Mouse (Mus musculus) CH12F3 (cell line): Measurements from ENCODE around the gene Acad11.

Source experiments
- in situ Hi-C: fragments of 300-500 bp; cut with MboI; formaldehyde crosslinking; loops from 2 replicates; pipeline ENCODE4 v1.14.3; 2020; ENCODE audit warnings: low sequenced_read_pairs

Gene Acad11

DNA sequence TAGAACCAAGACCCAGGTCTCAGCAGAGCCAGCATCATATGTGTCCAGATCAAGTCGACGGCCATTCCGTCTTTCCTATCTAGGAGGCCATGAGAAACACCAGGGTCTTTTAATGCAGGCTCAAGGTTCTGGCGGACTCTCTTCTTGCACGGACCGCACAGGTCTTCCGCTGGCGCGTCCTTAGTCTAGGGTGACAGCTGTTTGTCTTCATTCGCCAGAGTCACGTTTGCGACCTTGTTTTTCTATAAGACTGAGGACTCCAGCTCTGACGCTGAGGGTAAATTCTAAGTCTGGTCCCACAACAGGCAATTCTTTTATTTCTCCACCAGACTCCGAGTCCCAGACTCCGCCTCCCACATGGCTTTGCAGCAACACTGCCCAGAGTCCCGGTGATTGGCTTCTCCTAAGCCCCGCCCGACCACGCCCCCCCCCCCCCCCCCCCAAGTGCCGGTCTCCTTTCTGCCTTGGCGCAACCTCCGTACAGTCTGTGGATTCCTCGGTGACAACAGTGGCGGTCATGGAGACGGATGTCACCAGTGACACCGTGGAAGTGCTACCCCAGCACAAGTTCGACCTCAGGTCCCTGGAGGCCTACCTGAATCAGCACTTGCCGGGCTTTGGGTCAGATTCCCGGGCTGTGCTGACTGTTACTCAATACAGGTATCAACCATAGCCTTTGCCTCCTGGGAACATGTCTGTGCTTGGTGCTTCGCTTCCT lies at the start of gene Acad11:
TSS of gene Acad11 (plus strand) at position 134 of the 718 bp plus-strand sequence.
- in situ Hi-C loops = no loop called here

- in situ Hi-C loops = no loop called here
Measured at GRCm38 (mm10) chr9:104014526-104014925, 48.7 kb upstream of the Acad11 start.

- in situ Hi-C loops = no loop called here
Measured at GRCm38 (mm10) chr9:104021026-104021425, 42.2 kb upstream of the Acad11 start.

DNA sequence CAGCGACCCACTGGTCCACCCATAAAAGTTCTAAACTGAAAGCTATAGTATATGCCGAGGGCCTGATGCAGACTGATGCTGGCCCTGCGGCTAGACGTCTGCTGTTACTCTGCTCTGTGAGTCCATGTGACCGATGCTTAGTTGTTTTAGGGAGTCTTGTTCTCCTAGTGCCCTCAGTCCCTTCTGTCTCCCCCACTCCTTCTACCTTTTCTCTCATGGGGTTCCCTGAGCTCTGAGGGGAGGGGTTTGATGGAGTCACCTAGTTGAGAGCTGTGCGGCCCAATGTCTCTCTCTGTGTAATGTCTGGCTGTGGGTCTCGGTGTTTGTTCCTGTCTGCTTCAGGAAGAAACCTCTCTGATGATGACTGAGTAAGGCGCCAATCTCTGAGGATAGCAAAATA lies 36.0 kb upstream of the Acad11 start:
- in situ Hi-C loops = no loop called here

- in situ Hi-C loops = no loop called here
Measured at GRCm38 (mm10) chr9:104029861-104030260, 33.3 kb upstream of the Acad11 start.

- in situ Hi-C loops = no loop called here
Measured at GRCm38 (mm10) chr9:104034231-104034630, 28.9 kb upstream of the Acad11 start.

DNA sequence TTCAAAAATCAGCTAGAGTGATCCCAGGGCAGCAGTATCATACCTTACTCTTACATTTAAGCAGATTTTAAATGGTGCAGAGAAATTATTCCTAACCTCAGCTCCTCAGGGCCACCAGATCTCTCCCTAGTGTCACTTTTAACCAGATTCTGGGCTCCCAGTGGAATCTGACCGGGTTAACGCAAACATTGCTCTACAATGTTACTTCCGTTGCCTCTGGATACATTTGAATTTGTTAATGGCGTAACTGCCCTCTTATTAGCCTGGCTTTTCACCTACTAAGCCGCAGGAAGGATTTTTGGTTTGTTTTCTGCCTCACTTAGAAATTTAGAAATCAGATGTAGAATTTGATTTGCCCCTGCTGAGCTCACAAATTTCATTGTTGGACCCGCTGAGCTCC lies 28.5 kb upstream of the Acad11 start:
- in situ Hi-C loops = no loop called here

GRCm38 (mm10) chr9:104035261-104036015 lies 27.7 kb upstream of the Acad11 start:
- in situ Hi-C loops = no loop called here

DNA sequence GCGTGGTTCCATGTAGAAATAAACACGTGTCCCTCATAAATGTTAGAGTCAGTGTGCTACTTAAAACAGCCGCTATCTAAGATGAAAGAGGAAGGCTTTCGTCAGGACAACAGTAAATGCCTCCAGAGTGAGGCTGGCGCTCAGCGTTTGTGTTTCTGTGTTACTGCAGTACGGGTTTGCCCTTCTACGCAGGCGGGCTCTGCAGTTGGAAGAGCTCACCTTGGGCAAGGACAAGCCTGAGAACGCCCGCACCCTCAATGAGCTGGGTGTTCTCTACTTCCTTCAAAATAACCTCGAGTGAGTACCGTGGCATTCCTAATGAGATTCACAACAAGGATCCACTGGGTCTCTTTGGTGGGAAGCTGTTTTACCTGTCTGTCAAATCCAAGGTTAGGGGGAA lies 24.9 kb upstream of the Acad11 start:
- in situ Hi-C loops = no loop called here

DNA sequence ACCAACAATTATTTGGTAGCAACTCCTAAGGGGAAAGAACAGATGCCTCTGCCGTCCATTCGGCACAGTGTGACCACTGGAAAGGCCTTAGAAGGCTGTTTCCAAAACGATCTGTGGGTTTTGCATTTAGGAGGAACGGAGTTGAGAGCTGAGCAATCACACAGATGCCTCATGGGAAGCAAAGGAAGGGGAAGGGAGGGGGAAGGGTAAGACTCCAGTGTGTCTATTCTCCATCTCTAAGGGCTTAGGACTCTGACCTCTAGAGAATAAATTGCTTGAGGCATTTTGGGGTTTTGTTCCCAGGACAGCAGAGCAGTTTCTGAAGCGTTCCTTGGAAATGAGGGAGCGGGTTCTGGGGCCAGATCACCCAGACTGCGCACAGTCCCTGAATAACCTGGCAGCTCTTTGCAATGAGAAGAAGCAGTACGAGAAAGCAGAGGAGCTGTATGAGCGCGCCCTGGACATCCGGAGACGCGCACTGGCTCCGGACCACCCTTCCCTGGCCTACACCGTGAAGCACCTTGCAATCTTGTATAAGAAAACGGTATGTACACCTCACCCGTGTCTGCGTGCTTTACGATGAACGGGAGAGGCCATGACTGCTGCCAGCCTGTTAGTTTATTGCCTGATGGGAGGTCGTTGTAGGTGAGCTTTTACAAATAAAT lies 24.0 kb upstream of the Acad11 start:
- in situ Hi-C loops = no loop called here

GRCm38 (mm10) chr9:104039742-104040141 lies 23.4 kb upstream of the Acad11 start:
- in situ Hi-C loops = no loop called here

DNA sequence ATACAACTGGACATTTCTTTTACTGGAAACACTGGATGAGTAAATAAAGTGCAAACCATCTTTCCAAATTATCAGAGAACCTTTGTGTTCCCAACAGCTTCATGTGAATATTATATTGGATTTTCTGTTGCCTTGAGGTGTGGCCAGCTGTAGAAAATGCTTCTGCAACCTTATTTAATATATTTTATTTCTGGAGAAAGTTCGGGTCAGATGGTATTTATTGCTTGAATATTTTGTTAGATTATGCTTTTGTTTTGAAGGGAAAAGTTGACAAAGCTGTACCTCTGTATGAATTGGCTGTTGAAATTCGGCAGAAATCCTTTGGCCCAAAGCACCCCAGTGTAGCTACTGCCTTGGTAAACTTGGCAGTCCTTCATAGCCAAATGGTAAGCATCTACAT lies 22.8 kb upstream of the Acad11 start, which contains the start of gene Gm28305:
TSS of gene Gm28305 (plus strand) at position 301 of the 400 bp plus-strand sequence.
- in situ Hi-C loops = no loop called here

DNA sequence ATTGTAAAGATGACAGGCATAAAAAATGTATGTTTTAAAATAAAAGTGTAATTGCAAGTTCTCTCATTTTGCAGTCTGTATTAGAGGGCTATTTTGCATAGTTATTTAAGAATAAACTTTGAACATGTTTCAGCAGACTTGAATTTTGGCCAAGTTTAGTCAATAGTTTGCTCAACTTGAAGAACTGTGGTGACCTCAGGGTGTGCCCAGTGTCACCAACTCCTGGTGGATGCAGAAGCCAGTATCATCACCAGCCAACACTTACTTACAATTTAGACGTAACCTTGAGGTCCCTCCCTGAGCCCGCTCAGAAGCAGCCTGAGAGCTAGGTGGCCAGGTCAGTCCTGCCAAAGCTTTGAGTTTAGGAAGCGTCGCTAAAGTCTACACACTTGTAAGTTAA lies 19.5 kb upstream of the Acad11 start:
- in situ Hi-C loops = no loop called here

GRCm38 (mm10) chr9:104051028-104051427 lies 12.1 kb upstream of the Acad11 start:
- in situ Hi-C loops = no loop called here

DNA sequence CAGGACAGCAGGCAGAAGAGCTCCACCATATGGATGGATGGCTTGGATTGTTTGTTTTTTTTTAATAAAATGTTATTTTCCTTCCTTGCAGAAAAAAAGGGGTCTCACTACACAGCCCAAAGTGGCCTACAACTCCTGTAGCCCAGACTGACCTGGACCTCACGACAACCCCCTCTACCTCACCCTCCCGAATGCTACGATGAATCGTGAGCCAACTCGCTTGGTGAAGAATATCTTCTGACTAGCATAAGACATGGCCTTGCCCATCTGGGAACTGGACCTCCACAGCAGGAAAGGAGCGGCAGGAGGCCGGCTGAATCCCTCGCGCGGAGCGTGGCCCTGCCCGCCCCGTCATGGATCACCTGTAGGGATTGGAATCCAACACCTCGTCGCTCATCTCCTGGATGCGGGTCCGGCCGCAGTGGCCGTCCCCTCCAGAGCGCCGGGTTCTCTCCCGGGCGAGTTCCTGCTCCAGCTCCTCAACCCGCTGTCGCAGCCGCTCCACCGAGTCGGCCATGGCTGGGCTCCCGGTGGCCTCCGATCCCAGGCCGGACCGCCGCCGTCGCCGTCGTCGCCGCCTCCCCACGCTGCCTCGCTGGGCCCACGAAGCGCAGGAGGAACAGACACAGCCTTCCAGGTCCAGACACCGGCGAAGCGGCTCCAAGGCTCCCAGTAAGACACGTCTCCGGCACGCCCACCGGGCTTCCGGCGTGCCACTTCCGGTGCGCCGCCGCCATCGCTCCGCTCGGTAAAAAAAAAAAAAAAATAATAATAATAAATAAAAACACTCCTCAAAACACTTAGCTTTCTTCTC lies 540 bp upstream of the Acad11 start, which contains the start of gene Uba5:
TSS of gene Uba5 (minus strand) at position 705 of the 814 bp plus-strand sequence.
- in situ Hi-C loops = no loop called here

GRCm38 (mm10) chr9:104064571-104064970 lies 1.4 kb downstream of the Acad11 start:
- in situ Hi-C loops = no loop called here

- in situ Hi-C loops = no loop called here
Measured at GRCm38 (mm10) chr9:104070241-104070640, 7.1 kb downstream of the Acad11 start.

DNA sequence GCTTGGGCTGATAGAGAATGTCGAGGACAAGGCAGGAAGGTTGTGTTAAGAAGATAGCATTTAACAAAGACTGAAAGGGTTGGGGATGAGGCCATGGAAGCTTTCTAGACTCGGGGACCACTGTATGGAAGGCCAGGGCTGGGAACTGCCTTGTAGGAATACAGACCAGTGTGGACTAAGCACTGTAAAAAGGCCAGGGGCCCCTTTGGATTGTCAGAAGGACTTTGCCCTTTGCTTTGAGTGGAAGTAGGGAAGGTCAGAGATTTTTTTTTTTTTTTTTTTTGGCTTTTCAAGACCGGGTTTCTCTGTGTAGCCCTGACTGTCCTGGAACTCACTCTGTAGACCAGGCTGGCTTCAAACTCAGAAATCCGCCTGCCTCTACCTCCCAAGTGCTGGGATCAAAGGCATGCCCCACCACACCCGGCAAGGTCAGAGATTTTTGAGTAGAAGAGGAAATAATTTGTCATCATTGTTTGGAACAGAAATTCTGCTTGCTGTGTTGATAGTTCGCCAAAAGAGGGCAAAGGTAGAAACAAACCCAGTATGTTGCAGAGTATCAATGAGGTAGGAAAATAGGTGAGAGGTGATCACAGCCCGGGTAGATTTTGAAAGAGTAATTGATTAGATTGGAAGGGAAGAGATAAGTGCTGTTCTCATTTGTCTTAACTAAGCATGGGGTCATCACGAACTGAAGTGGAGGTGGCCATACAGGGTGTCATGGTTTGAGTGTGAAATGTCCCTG lies 7.9 kb downstream of the Acad11 start:
- in situ Hi-C loops = no loop called here

GRCm38 (mm10) chr9:104075808-104076207 lies 12.6 kb downstream of the Acad11 start:
- in situ Hi-C loops = no loop called here

DNA sequence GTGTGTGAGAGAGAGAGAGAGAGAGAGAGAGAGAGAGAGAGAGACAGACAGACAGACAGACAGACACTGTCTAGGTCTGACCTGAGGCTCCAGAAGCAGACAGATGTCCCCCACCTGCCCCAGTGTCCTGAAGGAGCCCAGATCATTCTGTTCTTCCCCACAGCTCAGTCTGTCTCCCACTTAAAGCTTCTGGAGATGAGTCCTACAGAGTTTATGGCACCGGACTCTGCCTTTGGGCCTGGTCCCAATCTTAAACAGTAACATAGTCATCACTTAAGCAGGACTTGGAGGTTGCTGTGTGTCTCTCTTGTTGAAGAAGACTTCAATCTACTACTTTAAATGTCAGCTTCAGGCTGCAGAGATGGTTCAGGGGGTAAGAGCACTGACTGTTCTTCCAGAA lies 15.6 kb downstream of the Acad11 start:
- in situ Hi-C loops = no loop called here
